Mouse (Mus musculus): ENCODE data around the gene Defb36.

DNA sequence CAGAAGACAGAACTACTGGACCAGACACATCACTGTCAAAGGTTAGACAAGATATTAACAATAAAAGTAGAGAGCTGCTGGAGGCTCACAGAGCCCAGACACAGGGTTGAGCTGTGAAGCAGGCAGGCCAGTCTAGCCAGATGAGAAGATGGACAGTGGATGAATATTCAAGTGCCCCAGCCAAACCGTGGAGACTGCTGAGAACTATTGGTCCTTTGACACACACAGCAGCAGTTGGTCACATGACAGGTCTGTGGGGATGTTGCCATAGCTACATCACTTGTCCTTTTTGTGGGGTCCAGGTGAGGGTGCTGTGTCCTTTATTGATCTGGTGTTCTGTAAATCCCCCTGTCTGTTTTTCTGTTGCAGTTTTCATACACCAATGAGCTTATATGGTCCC lies 21.1 kb downstream of the Defb36 start:
- no peak for TF ChIP-seq CTCF (IDR thresholded peaks at IDR 0.05; ENCODE audit: low read depth)
- TF ChIP-seq EP300 (IDR thresholded peaks at IDR 0.05; ENCODE audit: low read depth), result no peak
